Mouse (Mus musculus): ENCODE data around the gene Gria3.

DNA sequence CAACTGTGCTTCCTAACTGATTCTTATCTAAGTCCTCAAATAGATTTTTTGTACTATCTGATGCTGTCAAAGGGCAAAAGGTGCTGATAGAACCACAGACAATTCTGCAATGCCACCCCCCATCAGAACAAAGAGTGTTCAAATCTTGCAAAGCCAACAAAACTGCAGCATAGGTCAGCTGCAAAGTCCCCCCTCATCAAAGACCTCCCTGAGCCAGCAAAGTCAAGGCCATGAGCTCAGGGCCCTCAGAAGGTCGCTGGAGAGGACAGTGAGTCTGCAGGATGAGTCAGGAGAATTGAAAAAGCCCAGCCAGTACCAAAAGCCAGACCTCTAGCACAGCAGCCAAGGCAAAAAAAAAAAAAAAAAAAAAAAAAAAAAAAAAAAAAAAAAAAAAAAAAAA, 34.9 kb downstream of the Gria3 start:
- TF ChIP-seq CTCF (IDR thresholded peaks at IDR 0.05; ENCODE audit: low read depth) (no peak), EP300 (optimal IDR thresholded peaks at IDR 0.05) (no peak)
